Mouse (Mus musculus) spleen, adult 2 months (tissue): ENCODE results near the gene Nox4. TPM values are rescaled to one million over a fixed set of nuclear protein-coding genes. Genes with fewer than 3 reads are reported as not detected.

ENCODE experiments used
- DNase-seq, 2 experiments: peaks; one replicate each; pipeline versions ENCODE4 v3.0.0 to v3.0.0-alpha.2; 2012 to 2021; ENCODE audit warnings: low spot score in 2 of 2, low read depth in 1 of 2
- H3K27ac ChIP-seq: fragments of 200-500 bp; 2 replicates; pipeline ENCODE4 v1.5.1; 2012; ENCODE audit warnings: low read length, inconsistent platforms; ENCODE audit not compliant: insufficient read depth
- H3K27me3 ChIP-seq: fragments of 200-500 bp; 2 replicates; pipeline ENCODE4 v1.6.1; 2012; ENCODE audit warnings: mild to moderate bottlenecking, moderate library complexity, low read length, inconsistent platforms; ENCODE audit not compliant: control insufficient read depth, insufficient read depth
- H3K36me3 ChIP-seq: fragments of 200-500 bp; 2 replicates; pipeline ENCODE4 v1.6.1; 2012; ENCODE audit warnings: mild to moderate bottlenecking, low read length, inconsistent platforms; ENCODE audit not compliant: control insufficient read depth, insufficient read depth
- H3K4me1 ChIP-seq: fragments of 200-500 bp; 2 replicates; pipeline ENCODE4 v1.6.1; 2011; ENCODE audit warnings: inconsistent platforms; ENCODE audit not compliant: control insufficient read depth, insufficient read depth, insufficient read length
- H3K4me3 ChIP-seq: fragments of 200-500 bp; 2 replicates; pipeline ENCODE4 v1.5.1; 2011; ENCODE audit warnings: mild to moderate bottlenecking, inconsistent platforms; ENCODE audit not compliant: insufficient read depth, insufficient read length; ENCODE audit errors: extremely low read depth
- CTCF ChIP-seq: fragments of 200-500 bp; IDR thresholded peaks from 2 replicates; pipeline ENCODE4 v1.5.1; 2011; ENCODE audit warnings: mild to moderate bottlenecking, inconsistent platforms; ENCODE audit not compliant: insufficient read depth, insufficient read length, insufficient replicate concordance; ENCODE audit errors: extremely low read depth
- POLR2A ChIP-seq: fragments of 200-500 bp; IDR thresholded peaks from 2 replicates; pipeline ENCODE4 v1.6.1; 2011; ENCODE audit warnings: low read depth, low read length, inconsistent platforms
- WGBS: fragments of 180-500 bp; shearing (Covaris S2); methylation state at CpG from one replicate; pipeline ENCODE4 v1.1.7; 2018; 5-methylcytosine and 5-hydroxymethylcytosine counted together
- polyA plus RNA-seq: library from polyadenylated mRNA; depleted of rRNA; stranded (reverse); fragments of >200 nt; gene quantifications from 2 replicates; pipeline ENCODE4 v1.2.3, GENCODE M21; 2012

Nox4 gene
- polyA plus RNA-seq, 1 experiment, result 0.16 TPM

DNA sequence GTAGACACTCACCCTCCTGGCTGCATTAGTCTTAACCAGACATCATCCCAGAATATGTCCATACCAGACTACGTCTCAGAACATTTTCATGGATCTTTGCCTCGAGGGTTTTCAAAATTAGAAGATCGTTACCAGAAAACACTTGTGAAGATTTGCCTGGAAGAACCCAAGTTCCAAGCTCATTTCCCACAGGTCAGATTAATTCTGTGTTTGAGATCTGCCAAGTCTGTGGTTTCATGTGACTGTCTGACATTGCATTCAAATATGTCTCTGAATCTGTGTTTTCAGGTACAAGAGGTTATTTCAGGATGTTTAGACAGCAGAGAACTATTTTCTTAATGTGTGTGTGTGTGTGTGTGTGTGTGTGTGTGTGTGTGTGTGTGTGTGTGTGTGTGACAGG lies 75.7 kb downstream of the Nox4 start:
- WGBS, result 89% methylated on average over 3 of the region's 3 CpGs

DNA sequence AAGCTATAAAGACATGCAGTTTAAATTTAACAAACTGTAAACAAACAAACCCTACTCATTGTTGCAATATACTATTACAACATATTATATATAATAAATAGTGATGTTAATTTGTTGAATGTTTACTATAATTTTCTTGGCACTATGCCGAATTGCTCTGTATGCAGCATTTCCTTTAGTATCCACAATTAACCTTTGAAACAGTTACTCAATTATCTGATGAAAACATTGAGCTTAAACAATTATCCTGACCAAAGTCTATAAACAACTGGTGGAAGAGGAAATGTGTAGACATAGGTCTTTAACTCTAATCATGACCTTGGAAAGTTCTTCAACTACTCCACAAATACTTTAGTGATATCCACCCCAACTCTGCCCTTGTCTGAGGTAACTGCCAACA lies 76.2 kb downstream of the Nox4 start:
- TF ChIP-seq POLR2A (no peak), CTCF (no peak)
- no peak overlapping the region for H3K4me3 ChIP-seq
- DNase-seq, result no peak
- no peaks in the 10 kb centered on the region for H3K36me3 ChIP-seq
- H3K4me1 ChIP-seq, result no peaks in the 10 kb centered on the region
- WGBS, result 87% methylated on average over 1 of the region's 1 CpGs
- no peak overlapping the region for H3K27ac ChIP-seq
- no peaks in the 10 kb centered on the region for H3K27me3 ChIP-seq

More for the DNA sequence above, 75.7 kb downstream of the Nox4 start:
- Histone ChIP-seq H3K4me3 (no peak overlapping the region), H3K27ac (no peak overlapping the region), H3K27me3 (no peaks in the 10 kb centered on the region), H3K4me1 (no peaks in the 10 kb centered on the region), H3K36me3 (no peaks in the 10 kb centered on the region)
- no peak for DNase-seq
- TF ChIP-seq CTCF (no peak), POLR2A (no peak)

- 89% methylated on average over 5 of the region's 5 CpGs for WGBS
- Histone ChIP-seq H3K36me3 (no peaks in the 10 kb centered on the region), H3K4me3 (no peak overlapping the region), H3K27ac (no peak overlapping the region), H3K27me3 (no peaks in the 10 kb centered on the region), H3K4me1 (no peaks in the 10 kb centered on the region)
- no peak for DNase-seq
- no peak for TF ChIP-seq CTCF
- TF ChIP-seq POLR2A, result no peak
These were observed 85.1 kb downstream of the Nox4 start for GRCm38 (mm10) chr7:87330782-87331558.

GRCm38 (mm10) chr7:87345598-87345997 lies 99.7 kb downstream of the Nox4 start:
- TF ChIP-seq CTCF, result no peak
- TF ChIP-seq POLR2A, result no peak
- no peak overlapping the region for H3K4me3 ChIP-seq
- no peaks in the 10 kb centered on the region for H3K36me3 ChIP-seq
- H3K27me3 ChIP-seq, result no peaks in the 10 kb centered on the region
- no peaks in the 10 kb centered on the region for H3K4me1 ChIP-seq
- no peak for DNase-seq
- 56% methylated on average over 3 of the region's 3 CpGs for WGBS
- H3K27ac ChIP-seq, result no peak overlapping the region

GRCm38 (mm10) chr7:87352818-87353217 lies 106.9 kb downstream of the Nox4 start:
- H3K27me3 ChIP-seq, result no peaks in the 10 kb centered on the region
- H3K4me3 ChIP-seq, result no peak overlapping the region
- no peak overlapping the region for H3K27ac ChIP-seq
- TF ChIP-seq POLR2A (no peak), CTCF (no peak)
- 50% methylated on average over 2 of the region's 2 CpGs for WGBS
- H3K36me3 ChIP-seq, result no peaks in the 10 kb centered on the region
- no peak for DNase-seq
- H3K4me1 ChIP-seq, result no peaks in the 10 kb centered on the region

GRCm38 (mm10) chr7:87367834-87368233 lies 121.9 kb downstream of the Nox4 start:
- H3K4me3 ChIP-seq, result no peak overlapping the region
- TF ChIP-seq CTCF, result no peak
- no peak for TF ChIP-seq POLR2A
- H3K27ac ChIP-seq, result no peak overlapping the region
- DNase-seq, result no peak
- H3K4me1 ChIP-seq, result no peaks in the 10 kb centered on the region
- H3K36me3 ChIP-seq, result no peaks in the 10 kb centered on the region
- H3K27me3 ChIP-seq, result no peaks in the 10 kb centered on the region

GRCm38 (mm10) chr7:87369131-87369530 lies 123.2 kb downstream of the Nox4 start:
- no peaks in the 10 kb centered on the region for H3K4me1 ChIP-seq
- H3K36me3 ChIP-seq, result no peaks in the 10 kb centered on the region
- H3K4me3 ChIP-seq, result no peak overlapping the region
- 96% methylated on average over 1 of the region's 1 CpGs for WGBS
- TF ChIP-seq POLR2A (no peak), CTCF (no peak)
- DNase-seq, result no peak
- H3K27me3 ChIP-seq, result no peaks in the 10 kb centered on the region
- no peak overlapping the region for H3K27ac ChIP-seq

GRCm38 (mm10) chr7:87370789-87371188 lies 124.9 kb downstream of the Nox4 start:
- no peak for DNase-seq
- no peaks in the 10 kb centered on the region for H3K27me3 ChIP-seq
- no peak for TF ChIP-seq CTCF
- no peak for TF ChIP-seq POLR2A
- no peaks in the 10 kb centered on the region for H3K4me1 ChIP-seq
- no peak overlapping the region for H3K27ac ChIP-seq
- WGBS, result 83% methylated on average over 2 of the region's 2 CpGs
- H3K36me3 ChIP-seq, result no peaks in the 10 kb centered on the region
- H3K4me3 ChIP-seq, result no peak overlapping the region
